Mouse (Mus musculus) intestine, embryonic 14.5 days (tissue): ENCODE data around the gene Napsa. TPM values are rescaled to one million over a fixed set of nuclear protein-coding genes. Genes with fewer than 3 reads are reported as not detected.

Source experiments
- ATAC-seq: fragments of 200-750 bp; cut with Nextera tagmentation; replicated peaks from 2 replicates; pipeline ENCODE4 v1.8.0; 2017; ENCODE audit warnings: low read depth, moderate number of reproducible peaks, moderate TSS enrichment, moderate library complexity; ENCODE audit not compliant: low FRiP score, low TSS enrichment
- DNase-seq: peaks from one replicate; pipeline ENCODE4 v3.0.0-alpha.2; 2018; ENCODE audit warnings: low spot score
- H3K27ac ChIP-seq: fragments of 300-500 bp; sonication (generic); 2 replicates; pipeline ENCODE4 v1.5.1; 2014; ENCODE audit warnings: low read depth, mild to moderate bottlenecking, control low read depth
- H3K27me3 ChIP-seq: fragments of 300-500 bp; sonication (generic); replicated peaks from 2 replicates; pipeline ENCODE4 v1.6.1; 2014; ENCODE audit warnings: low read length, control low read depth; ENCODE audit not compliant: control insufficient read depth, insufficient read depth
- H3K36me3 ChIP-seq: fragments of 300-500 bp; sonication (generic); 2 replicates; pipeline ENCODE4 v1.6.1; 2014; ENCODE audit warnings: low read length, control low read depth; ENCODE audit not compliant: control insufficient read depth, insufficient read depth
- H3K4me1 ChIP-seq: fragments of 300-500 bp; sonication (generic); replicated peaks from 2 replicates; pipeline ENCODE4 v1.6.1; 2014; ENCODE audit warnings: low read length, control low read depth, mixed read lengths; ENCODE audit not compliant: control insufficient read depth, insufficient read depth
- H3K4me2 ChIP-seq: fragments of 300-500 bp; sonication (generic); 2 replicates; pipeline ENCODE4 v1.6.1; 2014; ENCODE audit warnings: low read length
- H3K4me3 ChIP-seq: fragments of 300-500 bp; sonication (generic); 2 replicates; pipeline ENCODE4 v1.5.1; 2014; ENCODE audit warnings: low read depth, low read length, control low read depth, mixed read lengths
- H3K9ac ChIP-seq: fragments of 300-500 bp; sonication (generic); 2 replicates; pipeline ENCODE4 v1.6.1; 2014; ENCODE audit warnings: mild to moderate bottlenecking, low read length
- H3K9me3 ChIP-seq: fragments of 300-500 bp; sonication (generic); 2 replicates; pipeline ENCODE4 v1.6.1; 2016; ENCODE audit warnings: low read length, control low read depth; ENCODE audit not compliant: control insufficient read depth
- WGBS: fragments of 180-500 bp; shearing (Covaris S2); extraction: QIAGEN DNeasy Blood & Tissue Kit; methylation state at CpG from one replicate; pipeline ENCODE4 v1.1.7; 2014; 5-methylcytosine and 5-hydroxymethylcytosine counted together
- polyA plus RNA-seq: library from polyadenylated mRNA; unstranded; fragments of >200 nt; fragmentation: Nextera tagmentation; extraction: Ambion mirVana; gene quantifications from 2 replicates; pipeline ENCODE4 v1.2.1, GENCODE M21; 2014

Gene Napsa
- 1.6 and 1.7 TPM in 2 replicates for polyA plus RNA-seq

GRCm38 (mm10) chr7:44572213-44572701, at the start of gene Napsa:
Gene Napsa (plus strand): TSS chr7:44572380.
- Histone ChIP-seq H3K4me1 (no peaks in the 10 kb centered on the region), H3K36me3 (no peaks in the 10 kb centered on the region), H3K9me3 (no peaks in the 10 kb centered on the region), H3K27me3 (no peaks in the 10 kb centered on the region), H3K4me3 (no peak within 1 kb of the TSS), H3K9ac (no peak within 1 kb of the TSS), H3K27ac (no peak within 1 kb of the TSS), H3K4me2 (no peak within 1 kb of the TSS)
- DNase-seq (no peak), ATAC-seq (no peak)
- WGBS: 45% methylated on average over 7 of the region's 7 CpGs

- WGBS: 68% methylated on average over 2 of the region's 2 CpGs
- Histone ChIP-seq H3K27me3 (peaks cover 57% of the 10 kb centered on the region), H3K4me3 (no peak overlapping the region), H3K27ac (no peak overlapping the region), H3K4me2 (no peak overlapping the region), H3K9me3 (no peaks in the 10 kb centered on the region), H3K36me3 (no peaks in the 10 kb centered on the region), H3K4me1 (0 out of 2 replicates have a peak, but pooled peaks cover 1% of the 10 kb centered on the region), H3K9ac (no peak overlapping the region)
- DNase-seq: no peak
- no peak for ATAC-seq
Measured at GRCm38 (mm10) chr7:44523056-44523455, 49.1 kb upstream of the Napsa start.

- Histone ChIP-seq H3K4me2 (peak within 1 kb of the TSS; percentile 25; the same call in 1 of the 2 replicates), H3K36me3 (no peaks in the 10 kb centered on the region), H3K4me1 (0 out of 2 replicates have a peak, but pooled peaks cover 3% of the 10 kb centered on the region), H3K4me3 (no peak within 1 kb of the TSS), H3K27ac (no peak within 1 kb of the TSS), H3K9me3 (no peaks in the 10 kb centered on the region), H3K27me3 (peaks cover 57% of the 10 kb centered on the region), H3K9ac (no peak within 1 kb of the TSS)
- WGBS: 28% methylated on average over 12 of the region's 12 CpGs
- DNase-seq (no peak), ATAC-seq (no peak)
Measured at GRCm38 (mm10) chr7:44524502-44524901, 47.7 kb upstream of the Napsa start, which contains the start of gene Mybpc2. Gene Mybpc2 (minus strand): TSS chr7:44524656.

GRCm38 (mm10) chr7:44525126-44525832, 46.9 kb upstream of the Napsa start:
- no peaks in the 10 kb centered on the region for H3K36me3 ChIP-seq
- peaks cover 57% of the 10 kb centered on the region for H3K27me3 ChIP-seq
- 18% methylated on average over 22 of the region's 22 CpGs for WGBS
- no peak overlapping the region for H3K27ac ChIP-seq
- 0 out of 2 replicates have a peak, but pooled peaks cover 3% of the 10 kb centered on the region for H3K4me1 ChIP-seq
- DNase-seq (no peak), ATAC-seq (no peak)
- no peaks in the 10 kb centered on the region for H3K9me3 ChIP-seq
- H3K4me2 ChIP-seq: peak overlapping the region; percentile 25; the same call in 1 of the 2 replicates
- H3K4me3 ChIP-seq: no peak overlapping the region
- no peak overlapping the region for H3K9ac ChIP-seq

GRCm38 (mm10) chr7:44526414-44527154, 45.6 kb upstream of the Napsa start:
- H3K9ac ChIP-seq: no peak overlapping the region
- DNase-seq (no peak), ATAC-seq (no peak)
- H3K27ac ChIP-seq: no peak overlapping the region
- 87% methylated on average over 14 of the region's 14 CpGs for WGBS
- 0 out of 2 replicates have a peak, but pooled peaks cover 3% of the 10 kb centered on the region for H3K4me1 ChIP-seq
- no peak overlapping the region for H3K4me2 ChIP-seq
- H3K9me3 ChIP-seq: no peaks in the 10 kb centered on the region
- no peaks in the 10 kb centered on the region for H3K36me3 ChIP-seq
- H3K27me3 ChIP-seq: peaks cover 49% of the 10 kb centered on the region
- H3K4me3 ChIP-seq: no peak overlapping the region

- Histone ChIP-seq H3K4me2 (peak overlapping the region; percentile 64), H3K4me1 (0 out of 2 replicates have a peak, but pooled peaks cover 3% of the 10 kb centered on the region), H3K27me3 (peaks cover 37% of the 10 kb centered on the region), H3K4me3 (peak overlapping the region; percentile 34), H3K36me3 (0 out of 2 replicates have a peak, but pooled peaks cover 1% of the 10 kb centered on the region), H3K9me3 (no peaks in the 10 kb centered on the region), H3K9ac (0 out of 2 replicates have a peak overlapping the region, but pooled peaks have one; percentile 20), H3K27ac (no peak overlapping the region)
- ATAC-seq (peak; percentile 30; the same call in 1 of the 2 replicates), DNase-seq (peak; percentile 85)
- 7% methylated on average over 40 of the region's 40 CpGs for WGBS
Measured at GRCm38 (mm10) chr7:44527483-44528398, 44.4 kb upstream of the Napsa start.

GRCm38 (mm10) chr7:44529518-44529917, 42.7 kb upstream of the Napsa start:
- Histone ChIP-seq H3K36me3 (peaks cover 18% of the 10 kb centered on the region), H3K9ac (no peak overlapping the region), H3K9me3 (no peaks in the 10 kb centered on the region), H3K4me1 (0 out of 2 replicates have a peak, but pooled peaks cover 3% of the 10 kb centered on the region), H3K27ac (no peak overlapping the region), H3K4me2 (no peak overlapping the region), H3K4me3 (no peak overlapping the region), H3K27me3 (peaks cover 19% of the 10 kb centered on the region)
- WGBS: 65% methylated on average over 5 of the region's 5 CpGs
- DNase-seq (no peak), ATAC-seq (no peak)

- H3K27me3 ChIP-seq: peaks cover 9% of the 10 kb centered on the region
- no peak overlapping the region for H3K4me2 ChIP-seq
- H3K36me3 ChIP-seq: peaks cover 28% of the 10 kb centered on the region
- WGBS: 77% methylated on average over 3 of the region's 3 CpGs
- ATAC-seq: no peak
- H3K9ac ChIP-seq: no peak overlapping the region
- no peak overlapping the region for H3K4me3 ChIP-seq
- no peaks in the 10 kb centered on the region for H3K9me3 ChIP-seq
- DNase-seq: no peak
- H3K27ac ChIP-seq: no peak overlapping the region
- 0 out of 2 replicates have a peak, but pooled peaks cover 3% of the 10 kb centered on the region for H3K4me1 ChIP-seq
Measured at GRCm38 (mm10) chr7:44530507-44530906, 41.7 kb upstream of the Napsa start.
